Mouse (Mus musculus) layer of hippocampus, adult 18-20 months (tissue): Measurements from ENCODE around the gene Cpt2. TPM values are rescaled to one million over a fixed set of nuclear protein-coding genes. Genes with fewer than 3 reads are reported as not detected.

ENCODE experiments used
- DNase-seq, 2 experiments: peaks; one replicate each; pipeline ENCODE4 v3.0.0; 2022; ENCODE audit warnings: low spot score in 2 of 2
- total RNA-seq, 2 experiments: library from RNA; stranded (reverse); gene quantifications; 2 replicates each; pipeline ENCODE4 v1.2.3; 2021

Gene Cpt2
- total RNA-seq, 2 experiments from 2014 or later = 6.1 to 9.4 TPM

- no peak for DNase-seq
These were observed 2.2 kb downstream of the Cpt2 start for GRCm38 (mm10) chr4:107921152-107921695.

GRCm38 (mm10) chr4:107920336-107920735 is 3.1 kb downstream of the Cpt2 start:
- no peak for DNase-seq

- DNase-seq = no peak
These were observed 13.4 kb downstream of the Cpt2 start for GRCm38 (mm10) chr4:107910020-107910419.

GRCm38 (mm10) chr4:107906561-107906960 is 16.8 kb downstream of the Cpt2 start:
- no peak for DNase-seq

- no peak for DNase-seq
These were observed 19.2 kb downstream of the Cpt2 start for GRCm38 (mm10) chr4:107904252-107904651.

- DNase-seq = no peak
These were observed 23.2 kb downstream of the Cpt2 start for GRCm38 (mm10) chr4:107900206-107900605.

GRCm38 (mm10) chr4:107899211-107899927 is 24.0 kb downstream of the Cpt2 start:
- peak in 1 of 2 experiments; percentile 56 for DNase-seq

- DNase-seq = no peak
These were observed 30.7 kb downstream of the Cpt2 start for GRCm38 (mm10) chr4:107892663-107893062.

GRCm38 (mm10) chr4:107889731-107890432 is 33.5 kb downstream of the Cpt2 start, which contains the start of gene 0610037L13Rik:
Gene 0610037L13Rik (plus strand): TSS chr4:107889813.
- DNase-seq = peak; percentile 94 to 95

GRCm38 (mm10) chr4:107889385-107889730 is 34.1 kb downstream of the Cpt2 start:
- DNase-seq = no peak

GRCm38 (mm10) chr4:107886371-107886770 is 37.0 kb downstream of the Cpt2 start:
- no peak for DNase-seq

- DNase-seq = no peak
These were observed 41.8 kb downstream of the Cpt2 start for GRCm38 (mm10) chr4:107881631-107882030.

- DNase-seq = peak; percentile 91 to 98
These were observed 44.0 kb downstream of the Cpt2 start, which contains the start of gene Magoh for GRCm38 (mm10) chr4:107879254-107880050. Gene Magoh (plus strand): TSS chr4:107879755.

- DNase-seq = no peak
These were observed 58.5 kb downstream of the Cpt2 start for GRCm38 (mm10) chr4:107864866-107865265.

GRCm38 (mm10) chr4:107858995-107859394 is 64.4 kb downstream of the Cpt2 start:
- DNase-seq = peak in 1 of 2 experiments; percentile 61

GRCm38 (mm10) chr4:107856958-107857686 is 66.3 kb downstream of the Cpt2 start:
- no peak for DNase-seq
